Mouse (Mus musculus): ENCODE data around the gene Zdhhc18.
A peak's percentile ranks its signal among the peaks of the same experiment; 100 is the strongest.

Zdhhc18 gene

GRCm38 (mm10) chr4:133607284-133607683 lies 42.7 kb downstream of the Zdhhc18 start:
- DNase-seq (ENCODE audit: inconsistent age in 2 of 2, low spot score in 1 of 2) = no peak

- no peak for DNase-seq (ENCODE audit: inconsistent age in 2 of 2, low spot score in 1 of 2)
Measured at GRCm38 (mm10) chr4:133605330-133605729, 44.6 kb downstream of the Zdhhc18 start.

- DNase-seq (ENCODE audit: inconsistent age in 2 of 2, low spot score in 1 of 2) = no peak
Measured at GRCm38 (mm10) chr4:133604856-133605255, 45.1 kb downstream of the Zdhhc18 start.

- DNase-seq (ENCODE audit: inconsistent age in 2 of 2, low spot score in 1 of 2) = no peak
Measured at GRCm38 (mm10) chr4:133604175-133604574, 45.8 kb downstream of the Zdhhc18 start.

GRCm38 (mm10) chr4:133603056-133603455 lies 46.9 kb downstream of the Zdhhc18 start:
- no peak for DNase-seq (ENCODE audit: inconsistent age in 2 of 2, low spot score in 1 of 2)

- peak; percentile 36 to 71 for DNase-seq (ENCODE audit: inconsistent age in 2 of 2, low spot score in 1 of 2)
Measured at GRCm38 (mm10) chr4:133601721-133602218, 48.2 kb downstream of the Zdhhc18 start, which contains the start of gene Sfn. TSS of gene Sfn (minus strand) at chr4:133602168.

- no peak for DNase-seq (ENCODE audit: inconsistent age in 2 of 2, low spot score in 1 of 2)
Measured at GRCm38 (mm10) chr4:133600306-133600705, 49.6 kb downstream of the Zdhhc18 start.

- peak; percentile 95 to 97 for DNase-seq (ENCODE audit: inconsistent age in 2 of 2, low spot score in 1 of 2)
Measured at GRCm38 (mm10) chr4:133599571-133600073, 50.3 kb downstream of the Zdhhc18 start.

GRCm38 (mm10) chr4:133599116-133599515 lies 50.8 kb downstream of the Zdhhc18 start:
- DNase-seq (ENCODE audit: inconsistent age in 2 of 2, low spot score in 1 of 2) = no peak

GRCm38 (mm10) chr4:133598616-133599015 lies 51.3 kb downstream of the Zdhhc18 start:
- no peak for DNase-seq (ENCODE audit: inconsistent age in 2 of 2, low spot score in 1 of 2)

GRCm38 (mm10) chr4:133596084-133596483 lies 53.9 kb downstream of the Zdhhc18 start:
- no peak for DNase-seq (ENCODE audit: inconsistent age in 2 of 2, low spot score in 1 of 2)

GRCm38 (mm10) chr4:133595538-133595937 lies 54.4 kb downstream of the Zdhhc18 start:
- no peak for DNase-seq (ENCODE audit: inconsistent age in 2 of 2, low spot score in 1 of 2)

GRCm38 (mm10) chr4:133592570-133592969 lies 57.4 kb downstream of the Zdhhc18 start:
- DNase-seq (ENCODE audit: inconsistent age in 2 of 2, low spot score in 1 of 2) = peak; percentile 59 to 91

GRCm38 (mm10) chr4:133584059-133584951 lies 65.6 kb downstream of the Zdhhc18 start, which contains the start of gene Gpn2:
TSS of gene Gpn2 (plus strand) at chr4:133584362.
- peak; percentile 85 to 93 for DNase-seq (ENCODE audit: inconsistent age in 2 of 2, low spot score in 1 of 2)

GRCm38 (mm10) chr4:133583690-133584058 lies 66.3 kb downstream of the Zdhhc18 start:
- no peak for DNase-seq (ENCODE audit: inconsistent age in 2 of 2, low spot score in 1 of 2)

GRCm38 (mm10) chr4:133577983-133578382 lies 72.0 kb downstream of the Zdhhc18 start:
- no peak for DNase-seq (ENCODE audit: inconsistent age in 2 of 2, low spot score in 1 of 2)

- no peak for DNase-seq (ENCODE audit: inconsistent age in 2 of 2, low spot score in 1 of 2)
Measured at GRCm38 (mm10) chr4:133574843-133575202, 75.1 kb downstream of the Zdhhc18 start.

- DNase-seq (ENCODE audit: inconsistent age in 2 of 2, low spot score in 1 of 2) = peak; percentile 93 to 97
Measured at GRCm38 (mm10) chr4:133574070-133574842, 75.7 kb downstream of the Zdhhc18 start, which contains the start of gene Gpatch3. TSS of gene Gpatch3 (plus strand) at chr4:133574745.

GRCm38 (mm10) chr4:133570066-133570466 lies 79.9 kb downstream of the Zdhhc18 start:
- peak; percentile 79 to 90 for DNase-seq (ENCODE audit: inconsistent age in 2 of 2, low spot score in 1 of 2)

GRCm38 (mm10) chr4:133569291-133570065 lies 80.5 kb downstream of the Zdhhc18 start:
- peak in 1 of 2 experiments; percentile 69 for DNase-seq (ENCODE audit: inconsistent age in 2 of 2, low spot score in 1 of 2)

GRCm38 (mm10) chr4:133567251-133567650 lies 82.7 kb downstream of the Zdhhc18 start:
- DNase-seq (ENCODE audit: inconsistent age in 2 of 2, low spot score in 1 of 2) = no peak

All from adrenal gland, adult (tissue).